Mouse (Mus musculus) liver, embryonic 14.5 days (tissue): ENCODE data around the gene Gtf2i. TPM values are rescaled to one million over a fixed set of nuclear protein-coding genes. Genes with fewer than 3 reads are reported as not detected.

Experiments
- ATAC-seq: fragments of 200-750 bp; cut with Nextera tagmentation; 2 replicates; pipeline ENCODE4 v1.8.0; 2017; ENCODE audit warnings: moderate number of reproducible peaks, mild to moderate bottlenecking, moderate library complexity; ENCODE audit not compliant: insufficient read depth
- DNase-seq, 3 experiments: peaks; one replicate each; pipeline ENCODE4 v3.0.0-alpha.2; 2012 to 2013; ENCODE audit warnings: low read depth in 3 of 3, low spot score in 3 of 3
- H3K27ac ChIP-seq: fragments of 300-500 bp; sonication (generic); 2 replicates; pipeline ENCODE4 v1.5.1; 2014; ENCODE audit warnings: moderate library complexity, mild to moderate bottlenecking, control low read depth, inconsistent platforms
- H3K27me3 ChIP-seq: fragments of 300-500 bp; sonication (generic); 2 replicates; pipeline ENCODE4 v1.6.1; 2014; ENCODE audit warnings: mild to moderate bottlenecking, low read length, moderate library complexity; ENCODE audit not compliant: control insufficient read depth, insufficient read depth
- H3K36me3 ChIP-seq: fragments of 300-500 bp; sonication (generic); replicated peaks from 2 replicates; pipeline ENCODE4 v1.6.1; 2014; ENCODE audit warnings: low read depth; ENCODE audit not compliant: control insufficient read depth, insufficient read depth
- H3K4me1 ChIP-seq, 2 experiments: fragments of 200-500 bp in 1 of 2; fragments of 300-500 bp in 1 of 2; sonication (generic) in 1 of 2; replicated peaks; 2 replicates each; pipeline ENCODE4 v1.6.1; 2012 to 2014; ENCODE audit warnings: antibody characterized with exemption in 1 of 2, inconsistent platforms in 1 of 2, low read length in 1 of 2; ENCODE audit not compliant: control insufficient read depth in 2 of 2, insufficient read depth in 2 of 2
- H3K4me2 ChIP-seq: fragments of 300-500 bp; sonication (generic); 2 replicates; pipeline ENCODE4 v1.6.1; 2014; ENCODE audit warnings: low read depth, mild to moderate bottlenecking, control low read depth, moderate library complexity
- H3K4me3 ChIP-seq, 2 experiments: fragments of 200-500 bp in 1 of 2; fragments of 300-500 bp in 1 of 2; sonication (generic) in 1 of 2; 2 replicates each; pipeline ENCODE4 v1.5.1; 2012 to 2014; ENCODE audit warnings: low read depth in 2 of 2, low read length in 2 of 2, mild to moderate bottlenecking in 2 of 2, control low read depth in 1 of 2, inconsistent platforms in 1 of 2, moderate library complexity in 1 of 2; ENCODE audit not compliant: insufficient read depth in 1 of 2
- H3K9ac ChIP-seq: fragments of 300-500 bp; sonication (generic); replicated peaks from 2 replicates; pipeline ENCODE4 v1.6.1; 2014; ENCODE audit warnings: mild to moderate bottlenecking, control low read depth, moderate library complexity
- H3K9me3 ChIP-seq: fragments of 300-500 bp; sonication (generic); 2 replicates; pipeline ENCODE4 v1.6.1; 2016; ENCODE audit warnings: low read length, mixed read lengths; ENCODE audit not compliant: control insufficient read depth
- CTCF ChIP-seq: IDR thresholded peaks from 2 replicates; pipeline ENCODE4 v1.5.1; 2016; ENCODE audit warnings: antibody characterized with exemption, low read depth, control low read depth
- EP300 ChIP-seq: IDR thresholded peaks from 2 replicates; pipeline ENCODE4 v1.6.1; 2016; ENCODE audit warnings: antibody characterized with exemption, low read depth
- WGBS: fragments of 180-500 bp; shearing (Covaris S2); extraction: QIAGEN DNeasy Blood & Tissue Kit; methylation state at CpG from one replicate; pipeline ENCODE4 v1.1.7; 2014; ENCODE audit not compliant: insufficient replicate concordance; 5-methylcytosine and 5-hydroxymethylcytosine counted together
- polyA plus RNA-seq, 2 experiments: library from polyadenylated mRNA; depleted of rRNA in 1 of 2; stranded (reverse) in 1 of 2; unstranded in 1 of 2; fragments of >200 nt; fragmentation: Nextera tagmentation in 1 of 2; extraction: Ambion mirVana in 1 of 2; gene quantifications; 2 replicates each; pipeline versions ENCODE4 v1.2.1 to v1.2.3; 2012 to 2014

The Gtf2i gene
- polyA plus RNA-seq, 2 experiments: 26.1 to 26.5 TPM

DNA sequence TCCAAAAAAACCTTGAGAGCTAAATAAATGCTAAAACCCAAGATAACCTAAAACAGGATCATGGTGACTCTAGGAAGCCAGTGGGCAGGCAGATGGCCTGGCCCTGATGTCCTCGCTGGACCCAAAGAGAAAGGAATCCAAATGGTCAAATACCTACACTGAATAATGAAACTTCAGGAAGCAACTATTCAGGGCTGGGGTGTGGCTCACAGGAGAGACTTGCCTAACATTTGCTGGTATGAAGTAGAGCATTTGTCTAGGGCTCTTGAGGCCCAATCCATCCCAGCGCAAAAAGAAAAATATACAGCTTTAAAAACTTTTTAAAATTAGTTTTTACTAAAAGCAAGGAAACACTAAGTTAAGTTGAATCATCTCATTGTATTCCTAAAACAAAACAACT is 55.6 kb downstream of the Gtf2i start:
- no peak for TF ChIP-seq EP300
- TF ChIP-seq CTCF: no peak
- H3K36me3 ChIP-seq: peaks cover 42% of the 10 kb centered on the region

DNA sequence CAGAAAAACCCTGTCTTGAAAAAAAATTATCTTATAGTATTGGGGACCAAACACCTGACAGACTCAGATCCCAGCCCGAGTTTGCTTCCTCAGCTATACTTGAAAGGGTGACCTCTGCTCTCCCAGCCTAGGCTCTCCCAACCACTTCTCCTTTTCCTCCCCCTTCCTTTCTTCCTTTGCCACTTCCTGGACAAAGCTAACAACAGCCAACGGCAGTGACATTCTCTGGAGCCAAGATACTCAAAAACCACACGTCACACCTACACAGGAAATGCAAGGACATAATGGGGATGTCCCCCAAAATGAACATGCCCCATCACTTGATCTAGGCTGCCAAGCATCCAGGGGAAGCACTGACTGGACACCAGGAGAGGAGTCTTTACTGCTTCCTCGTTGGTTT is 56.2 kb downstream of the Gtf2i start:
- no peak for TF ChIP-seq EP300
- no peak for TF ChIP-seq CTCF
- DNase-seq: no peak
- Histone ChIP-seq H3K4me3 (no peak overlapping the region), H3K27ac (no peak overlapping the region), H3K4me2 (no peak overlapping the region), H3K4me1 (no peaks in the 10 kb centered on the region), H3K36me3 (peaks cover 47% of the 10 kb centered on the region), H3K9me3 (no peaks in the 10 kb centered on the region), H3K9ac (no peak overlapping the region), H3K27me3 (no peaks in the 10 kb centered on the region)
- ATAC-seq: no peak
- whole genome bisulfite sequencing: 27% methylated on average over 4 of the region's 4 CpGs

More for the DNA sequence above, 55.6 kb downstream of the Gtf2i start:
- Histone ChIP-seq H3K9ac (no peak overlapping the region), H3K4me1 (no peaks in the 10 kb centered on the region), H3K9me3 (no peaks in the 10 kb centered on the region), H3K27ac (no peak overlapping the region), H3K4me3 (no peak overlapping the region), H3K27me3 (no peaks in the 10 kb centered on the region), H3K4me2 (no peak overlapping the region)
- 84% methylated on average over 2 of the region's 2 CpGs for WGBS
- ATAC-seq: no peak
- no peak for DNase-seq

- H3K36me3 ChIP-seq: peaks cover 42% of the 10 kb centered on the region
- DNase-seq (no peak), ATAC-seq (no peak)
- no peak overlapping the region for H3K9ac ChIP-seq
- H3K27me3 ChIP-seq: no peaks in the 10 kb centered on the region
- H3K4me2 ChIP-seq: no peak overlapping the region
- TF ChIP-seq EP300 (no peak), CTCF (no peak)
- H3K4me1 ChIP-seq: no peaks in the 10 kb centered on the region
- H3K4me3 ChIP-seq: no peak overlapping the region
- H3K9me3 ChIP-seq: no peaks in the 10 kb centered on the region
- no peak overlapping the region for H3K27ac ChIP-seq
- WGBS: 67% methylated on average over 13 of the region's 13 CpGs
Observed at GRCm38 (mm10) chr5:134257349-134258031, 57.1 kb downstream of the Gtf2i start.

DNA sequence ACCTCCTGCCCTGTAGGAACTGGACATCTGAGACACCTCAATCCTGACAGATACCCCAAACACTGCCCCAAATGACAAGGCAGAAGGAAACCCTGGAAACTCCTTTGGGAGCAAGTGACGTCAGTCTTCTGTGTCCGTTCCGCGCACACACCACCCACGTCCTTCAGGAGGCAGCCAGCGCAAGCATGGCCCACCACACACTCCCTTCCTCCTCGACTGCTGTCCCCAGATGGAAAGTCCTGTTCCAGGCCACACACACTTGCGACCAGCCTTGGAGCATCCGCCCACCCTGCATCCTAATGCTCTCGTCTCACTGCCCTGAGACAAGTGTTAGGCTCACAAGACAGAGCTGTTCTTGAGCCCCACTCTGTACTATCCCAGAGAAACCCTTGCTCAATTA is 59.3 kb downstream of the Gtf2i start:
- ATAC-seq (no peak), DNase-seq (no peak)
- Histone ChIP-seq H3K4me3 (no peak overlapping the region), H3K27ac (no peak overlapping the region), H3K4me2 (no peak overlapping the region), H3K4me1 (no peaks in the 10 kb centered on the region), H3K27me3 (no peaks in the 10 kb centered on the region), H3K9ac (no peak overlapping the region), H3K9me3 (no peaks in the 10 kb centered on the region), H3K36me3 (peaks cover 30% of the 10 kb centered on the region)
- TF ChIP-seq EP300 (no peak), CTCF (no peak)
- 89% methylated on average over 10 of the region's 10 CpGs for WGBS

GRCm38 (mm10) chr5:134253806-134254205 is 60.8 kb downstream of the Gtf2i start:
- Histone ChIP-seq H3K9me3 (no peaks in the 10 kb centered on the region), H3K4me2 (no peak overlapping the region), H3K4me1 (no peaks in the 10 kb centered on the region), H3K4me3 (no peak overlapping the region), H3K27me3 (no peaks in the 10 kb centered on the region), H3K27ac (no peak overlapping the region), H3K36me3 (peaks cover 41% of the 10 kb centered on the region), H3K9ac (no peak overlapping the region)
- TF ChIP-seq CTCF (peak; percentile 42; the same call in 1 of the 2 replicates), EP300 (no peak)
- WGBS: 67% methylated on average over 3 of the region's 3 CpGs
- DNase-seq: no peak
- no peak for ATAC-seq
